Mouse (Mus musculus) effector memory CD4-positive, alpha-beta T cell, adult 7 months (primary cell): ENCODE measurements around the gene Prickle2. TPM values are rescaled to one million over a fixed set of nuclear protein-coding genes. Genes with fewer than 3 reads are reported as not detected.

ENCODE experiments used
- polyA plus RNA-seq: library from polyadenylated mRNA; unstranded; fragments of 100-300 nt; shearing (Covaris generic); gene quantifications from one replicate; pipeline ENCODE4 v1.2.1, GENCODE M21; 2017

Gene Prickle2
- polyA plus RNA-seq = 0.43 TPM

GRCm38 (mm10) chr6:92706145-92706466, at the start of gene Prickle2:
Gene Prickle2, minus strand, starts transcription at chr6:92706155.

Other genes with a start within 250 kb of the Prickle2 start
- 0.24 TPM for gene A730049H05Rik, start 110.3 kb upstream of the Prickle2 start, polyA plus RNA-seq
- gene Gm15737, start 163.2 kb upstream of the Prickle2 start, polyA plus RNA-seq = not detected
- gene Adamts9, start 237.3 kb upstream of the Prickle2 start, polyA plus RNA-seq = 0.55 TPM